Mouse (Mus musculus): ENCODE results near the gene 4931414P19Rik. TPM values are rescaled to one million over a fixed set of nuclear protein-coding genes. Genes with fewer than 3 reads are reported as not detected.
A peak's percentile ranks its signal among the peaks of the same experiment; 100 is the strongest.

Gene 4931414P19Rik
- total RNA-seq, 2 experiments from 2014 or later: 8.3 to 9.0 TPM

DNA sequence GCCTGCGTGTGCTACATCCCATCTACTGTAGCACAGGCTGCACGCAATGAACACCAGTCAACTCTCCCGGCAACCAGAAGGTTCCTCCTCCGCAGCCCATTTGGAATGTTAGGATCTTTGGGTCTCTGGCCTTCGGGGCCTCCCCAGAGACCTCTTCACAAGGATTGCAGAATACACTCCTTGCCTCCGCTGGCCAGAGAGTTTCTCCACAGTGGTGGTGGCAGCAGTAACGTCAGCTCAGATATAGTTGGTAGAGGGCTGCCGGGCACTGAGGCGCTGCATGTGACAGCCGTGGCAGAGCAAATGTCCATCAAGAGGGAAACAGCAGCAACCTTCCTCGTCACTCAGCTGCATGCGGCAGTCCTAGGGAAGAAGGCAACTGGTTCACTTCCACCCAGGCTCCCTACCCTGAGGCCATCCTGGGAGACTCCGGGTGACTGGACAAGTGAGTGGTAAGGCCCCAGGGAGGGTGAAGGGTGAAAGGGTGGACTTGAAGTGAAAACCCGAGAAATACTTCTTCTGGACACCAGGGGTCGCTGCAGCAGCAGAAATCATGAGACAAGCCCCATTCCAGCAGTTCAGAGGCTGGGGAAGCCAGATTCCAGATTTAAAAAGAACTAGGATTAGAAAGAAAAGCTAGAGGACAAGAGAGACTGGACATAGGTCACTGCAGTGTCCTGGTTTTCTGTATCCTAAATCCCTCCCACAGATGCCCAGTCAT, 36.9 kb downstream of the 4931414P19Rik start:
- DNase-seq (ENCODE audit: extremely low spot score in 1 of 2, low spot score in 2 of 2): peak; percentile 66 to 71
- Histone ChIP-seq H3K4me3 (no peak overlapping the region), H3K27ac (no peak overlapping the region)
- intact Hi-C loops (cut with DNase I): loop anchor here (1.0 kb wide), 1 partner anchor 72 kb away; the partner anchor contains the start of gene Cdh24
- TF ChIP-seq CTCF (IDR thresholded peaks at IDR 0.05): peak; percentile 91

GRCm38 (mm10) chr14:54560527-54561242, 45.1 kb downstream of the 4931414P19Rik start:
- no peak for TF ChIP-seq CTCF (IDR thresholded peaks at IDR 0.05)
- intact Hi-C loops (cut with DNase I): no loop called here
- no peak for DNase-seq (ENCODE audit: extremely low spot score in 1 of 2, low spot score in 2 of 2)
- no peak overlapping the region for H3K4me3 ChIP-seq
- no peak overlapping the region for H3K27ac ChIP-seq

DNA sequence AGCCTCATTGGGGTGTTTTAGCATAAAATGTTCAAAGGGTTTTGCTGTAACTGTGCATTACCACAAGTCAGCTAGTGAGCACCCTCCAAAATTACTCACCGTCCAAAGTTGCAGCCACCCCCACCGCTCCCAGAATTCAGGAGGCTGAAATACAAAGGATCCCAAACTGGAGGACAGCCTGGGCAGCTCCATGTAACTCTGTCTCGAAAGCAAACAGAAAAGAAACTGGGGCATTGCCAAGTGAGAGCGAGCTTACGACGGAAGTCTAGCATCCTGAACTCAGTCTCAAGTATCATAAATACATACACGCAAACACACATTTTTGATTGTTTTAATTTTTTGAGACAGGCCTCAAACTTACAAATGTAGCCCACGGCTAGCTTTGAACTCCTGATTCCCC, 48.5 kb downstream of the 4931414P19Rik start:
- intact Hi-C loops (cut with DNase I): no loop called here
- no peak for DNase-seq (ENCODE audit: extremely low spot score in 1 of 2, low spot score in 2 of 2)
- Histone ChIP-seq H3K4me3 (no peak overlapping the region), H3K27ac (no peak overlapping the region)
- no peak for TF ChIP-seq CTCF (IDR thresholded peaks at IDR 0.05)

DNA sequence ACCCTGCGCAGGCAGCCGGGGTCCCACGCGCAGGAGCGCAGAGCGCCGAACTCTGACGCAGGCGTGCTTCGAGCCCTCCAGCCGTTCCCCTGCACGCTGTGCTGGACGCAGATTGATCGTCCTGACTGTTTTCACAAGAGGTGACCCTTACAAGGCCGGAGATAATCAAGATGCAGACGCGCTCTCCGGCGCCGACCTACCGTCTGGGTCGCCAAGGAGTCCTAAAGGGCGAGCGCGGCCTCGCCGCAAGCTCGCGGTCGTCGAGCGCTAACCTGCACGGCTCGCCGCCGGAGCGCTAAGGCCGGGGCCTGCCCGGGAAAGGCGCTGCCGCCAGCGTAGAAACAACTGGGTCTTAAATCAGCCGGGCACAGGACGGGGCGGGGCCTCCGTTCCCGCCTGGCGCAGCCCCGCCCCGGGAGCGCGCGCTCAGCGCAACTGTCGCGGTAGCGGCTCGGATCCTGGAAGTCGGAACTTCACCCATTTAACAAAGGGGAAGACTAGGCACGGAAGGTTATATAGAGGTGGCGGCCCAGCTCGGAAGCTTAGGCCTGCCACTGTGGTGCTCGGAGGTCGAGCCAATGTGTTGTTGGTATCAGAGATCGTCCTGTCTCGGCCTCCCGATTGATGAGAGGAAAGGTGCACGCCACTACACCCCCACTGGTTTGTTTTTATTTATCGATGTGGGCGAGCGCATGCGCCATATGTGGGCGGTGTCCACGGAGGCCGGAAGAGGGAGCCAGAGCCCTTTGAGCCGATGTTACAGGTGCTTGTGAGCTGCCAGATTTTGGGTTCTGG, 51.6 kb downstream of the 4931414P19Rik start, which contains the start of gene Haus4:
Gene Haus4, minus strand, starts transcription at position 642 of the 795 bp plus-strand sequence.
- peak within 1 kb of the TSS; percentile 42; the same call in 1 of the 2 replicates for H3K27ac ChIP-seq
- intact Hi-C loops (cut with DNase I): no loop called here
- peak; percentile 40 for TF ChIP-seq CTCF (IDR thresholded peaks at IDR 0.05)
- peak within 1 kb of the TSS; percentile 63 for H3K4me3 ChIP-seq
- peak; percentile 61 to 64 for DNase-seq (ENCODE audit: extremely low spot score in 1 of 2, low spot score in 2 of 2)

GRCm38 (mm10) chr14:54553454-54553974, 52.3 kb downstream of the 4931414P19Rik start:
- Histone ChIP-seq H3K4me3 (peak overlapping the region; percentile 63), H3K27ac (peak overlapping the region; percentile 42; the same call in 1 of the 2 replicates)
- no peak for DNase-seq (ENCODE audit: extremely low spot score in 1 of 2, low spot score in 2 of 2)
- no peak for TF ChIP-seq CTCF (IDR thresholded peaks at IDR 0.05)
- intact Hi-C loops (cut with DNase I): no loop called here

DNA sequence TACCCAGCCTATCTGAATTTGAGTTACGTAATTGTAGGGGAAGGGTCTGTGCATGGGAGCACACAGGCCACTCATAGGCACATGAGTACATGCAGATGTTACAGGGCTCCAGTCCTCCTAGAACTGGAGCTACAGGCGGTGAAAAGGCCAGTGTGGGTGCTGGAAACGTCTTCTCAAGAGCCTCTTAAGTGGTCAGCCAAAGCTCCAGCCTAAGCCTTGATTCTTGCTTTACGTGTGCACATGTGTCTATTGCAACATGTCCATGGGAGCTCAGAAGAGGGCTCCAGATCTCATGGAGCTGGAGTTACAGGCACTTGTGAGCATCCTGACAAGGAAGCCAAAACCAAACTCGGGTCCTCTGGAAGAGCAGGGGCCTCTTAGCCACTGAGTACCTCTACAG, 61.1 kb downstream of the 4931414P19Rik start:
- Histone ChIP-seq H3K27ac (no peak overlapping the region), H3K4me3 (no peak overlapping the region)
- intact Hi-C loops (cut with DNase I): no loop called here
- no peak for TF ChIP-seq CTCF (IDR thresholded peaks at IDR 0.05)
- no peak for DNase-seq (ENCODE audit: extremely low spot score in 1 of 2, low spot score in 2 of 2)

DNA sequence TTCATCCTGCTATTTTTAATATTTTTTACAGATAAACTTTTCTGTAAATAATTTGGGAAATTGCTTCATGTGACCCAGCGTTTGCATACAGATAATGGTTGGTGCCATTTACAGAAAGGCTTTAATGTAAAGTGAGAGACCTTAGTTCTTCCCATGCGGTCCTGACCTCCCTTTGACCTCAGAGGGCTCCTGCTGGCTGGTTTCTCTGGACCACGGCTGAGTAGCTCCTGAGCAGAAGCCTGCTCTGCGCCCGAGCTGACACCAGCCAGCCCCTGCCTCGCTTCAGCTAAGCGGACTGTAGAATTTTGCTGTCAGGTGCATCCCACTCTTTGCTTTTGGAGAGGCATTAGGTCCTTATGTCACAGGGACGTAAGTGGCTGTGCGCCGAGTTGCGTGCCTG, 65.0 kb downstream of the 4931414P19Rik start:
- no peak for TF ChIP-seq CTCF (IDR thresholded peaks at IDR 0.05)
- H3K27ac ChIP-seq: no peak overlapping the region
- no peak for DNase-seq (ENCODE audit: extremely low spot score in 1 of 2, low spot score in 2 of 2)
- H3K4me3 ChIP-seq: no peak overlapping the region
- intact Hi-C loops (cut with DNase I): no loop called here

DNA sequence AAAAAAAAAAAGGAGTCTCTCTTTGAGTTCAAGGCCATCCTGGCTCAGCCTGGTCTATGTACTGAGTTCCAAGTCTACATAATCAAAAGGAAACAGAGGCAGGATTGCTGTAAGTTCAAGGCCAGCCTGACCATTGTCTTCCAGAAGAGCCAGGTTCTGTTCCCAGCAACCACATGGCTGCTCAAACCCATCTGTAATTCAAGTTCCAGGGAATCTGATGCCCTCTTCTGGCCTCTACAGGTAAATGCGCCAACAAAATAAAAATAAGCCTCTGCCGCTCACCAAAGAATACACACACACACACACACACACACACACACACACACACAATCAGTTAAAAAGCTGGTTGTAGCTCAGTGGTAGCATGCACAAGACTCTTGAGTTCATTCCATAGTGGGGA, 67.2 kb downstream of the 4931414P19Rik start:
- DNase-seq (ENCODE audit: extremely low spot score in 1 of 2, low spot score in 2 of 2): no peak
- intact Hi-C loops (cut with DNase I): no loop called here
- no peak overlapping the region for H3K4me3 ChIP-seq
- H3K27ac ChIP-seq: no peak overlapping the region
- TF ChIP-seq CTCF (IDR thresholded peaks at IDR 0.05): no peak; the same call in 1 of the 2 replicates

Small RNA genes lying within 50 kb of the gene (microRNA-seq; reads per million reads assigned to microRNA genes)
- gene Mir686 (0 reads per million in 2 experiments), gene Mir6948 (0 reads per million in 2 experiments)

Other genes starting within 250 kb of the 4931414P19Rik start
- gene Oxa1l, start 245.2 kb downstream of the 4931414P19Rik start, total RNA-seq (2021): 10 to 100 TPM; 49.1 to 51.1 TPM
- 1 to 10 TPM; 1.6 to 3.4 TPM for gene Slc7a7, start 188.2 kb downstream of the 4931414P19Rik start, total RNA-seq (2021)
- 10 to 100 TPM; 78.6 to 79.2 TPM for gene Mrpl52, start 179.1 kb downstream of the 4931414P19Rik start, total RNA-seq (2021)
- gene Mmp14, start 174.4 kb downstream of the 4931414P19Rik start, total RNA-seq (2021): 10 to 100 TPM; 10.3 to 13.8 TPM
- gene Lrp10, start 141.9 kb downstream of the 4931414P19Rik start, total RNA-seq (2021): 10 to 100 TPM; 18.9 to 25.0 TPM
- 1 to 10 TPM; 3.2 to 7.2 TPM for gene Rem2, start 129.9 kb downstream of the 4931414P19Rik start, total RNA-seq (2021)
- 10 to 100 TPM; 46.5 to 48.3 TPM for gene Prmt5, start 88.5 kb downstream of the 4931414P19Rik start, total RNA-seq (2021)
- 1 to 10 TPM; 2.2 to 2.7 TPM for gene Haus4, start 51.4 kb downstream of the 4931414P19Rik start, total RNA-seq (2021)
- 1 to 10 TPM; 1.3 to 2.8 TPM for gene Ajuba, start 28.4 kb downstream of the 4931414P19Rik start, total RNA-seq (2021)
- 100 to 1,000 TPM; 166 to 167 TPM for gene Psmb5, start 12.0 kb upstream of the 4931414P19Rik start, total RNA-seq (2021)
- not detected for gene Psmb11, start 15.4 kb upstream of the 4931414P19Rik start, total RNA-seq (2021)
- not detected for gene Gm17606, start 35.0 kb upstream of the 4931414P19Rik start, total RNA-seq (2021)
- gene Cdh24, start 35.4 kb upstream of the 4931414P19Rik start, total RNA-seq (2021): 10 to 100 TPM in 1 of 2 experiments, 1 to 10 TPM in 1; 8.2 to 11.3 TPM
- 10 to 100 TPM; 20.2 to 22.7 TPM for gene 1700123O20Rik, start 80.2 kb upstream of the 4931414P19Rik start, total RNA-seq (2021)
- gene Acin1, start 80.9 kb upstream of the 4931414P19Rik start, total RNA-seq (2021): 100 to 1,000 TPM; 200 to 232 TPM
- gene Gm29776, start 92.8 kb upstream of the 4931414P19Rik start, total RNA-seq (2021): not detected
- not detected for gene Cebpe, start 106.2 kb upstream of the 4931414P19Rik start, total RNA-seq (2021)
- 10 to 100 TPM; 54.3 to 58.6 TPM for gene Slc7a8, start 176.0 kb upstream of the 4931414P19Rik start, total RNA-seq (2021)
- not detected for gene Rnf212b, start 208.1 kb upstream of the 4931414P19Rik start, total RNA-seq (2021)

Measured in left cerebral cortex, adult 2 months (tissue).